Mouse (Mus musculus) urinary bladder, postnatal 36 days (tissue): ENCODE measurements at regions not wholly inside any gene's neighbourhood (a gene's known extent, or its start where the extent isn't known, plus 50 kb on each side); places are given as distances from the start of the nearest gene placed in this dataset.
A peak's percentile ranks its signal among the peaks of the same experiment; 100 is the strongest.

Experiments used
- DNase-seq, 2 experiments: peaks; one replicate each; pipeline ENCODE4 v3.0.0; 2022; ENCODE audit warnings: low spot score in 2 of 2, mixed read lengths in 1 of 2

DNA sequence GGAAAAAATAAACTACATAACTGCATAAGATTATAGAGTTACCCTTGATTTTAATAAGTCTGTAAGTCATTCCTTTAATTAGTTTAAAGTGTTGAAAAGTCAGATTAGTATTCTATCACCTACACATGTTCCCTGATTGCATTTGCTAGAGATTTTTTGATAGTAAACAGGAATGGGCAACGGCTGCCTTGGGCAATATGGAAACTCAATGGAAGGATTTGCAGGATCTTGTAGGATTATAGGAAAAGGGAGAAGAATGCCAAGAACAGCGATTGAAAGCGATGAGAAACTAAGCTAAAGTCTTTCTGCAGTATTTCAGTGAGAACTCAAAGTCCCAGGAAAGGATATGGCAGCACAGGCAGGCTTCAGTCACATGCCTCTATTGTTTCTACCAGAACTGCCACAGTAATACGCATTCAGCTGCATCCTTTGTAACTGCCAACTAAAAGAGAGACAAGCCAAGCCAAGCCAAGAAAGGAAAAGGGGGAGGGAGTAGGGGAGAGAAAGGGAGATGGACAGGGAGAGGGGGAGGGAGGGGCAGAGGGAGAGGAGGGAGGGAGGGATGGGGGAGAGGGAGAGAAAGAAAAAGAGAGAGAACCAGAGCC, 340.3 kb downstream of the Kif16b start:
- no peak for DNase-seq

DNA sequence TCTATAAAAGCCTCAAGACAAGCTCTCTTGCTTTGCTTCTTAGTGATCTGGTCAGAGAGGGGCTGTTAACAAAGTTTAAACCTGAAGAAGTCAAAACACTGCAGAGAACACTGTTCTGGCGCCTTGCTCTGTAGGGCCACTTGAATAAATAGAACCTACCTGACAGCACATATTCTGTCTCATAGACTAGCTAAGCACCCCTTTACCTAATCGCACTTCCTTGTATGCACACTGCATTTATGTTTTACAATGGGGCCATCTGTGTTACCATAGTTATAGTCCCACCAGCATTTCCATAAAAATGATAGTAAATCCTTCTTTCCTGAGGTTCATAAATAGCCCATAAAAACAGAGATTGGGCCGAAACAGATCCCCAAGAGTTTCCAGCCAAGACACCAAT, 340.9 kb downstream of the Kif16b start:
- no peak for DNase-seq

GRCm38 (mm10) chr2:142559946-142560345, 341.4 kb downstream of the Kif16b start:
- no peak for DNase-seq

DNA sequence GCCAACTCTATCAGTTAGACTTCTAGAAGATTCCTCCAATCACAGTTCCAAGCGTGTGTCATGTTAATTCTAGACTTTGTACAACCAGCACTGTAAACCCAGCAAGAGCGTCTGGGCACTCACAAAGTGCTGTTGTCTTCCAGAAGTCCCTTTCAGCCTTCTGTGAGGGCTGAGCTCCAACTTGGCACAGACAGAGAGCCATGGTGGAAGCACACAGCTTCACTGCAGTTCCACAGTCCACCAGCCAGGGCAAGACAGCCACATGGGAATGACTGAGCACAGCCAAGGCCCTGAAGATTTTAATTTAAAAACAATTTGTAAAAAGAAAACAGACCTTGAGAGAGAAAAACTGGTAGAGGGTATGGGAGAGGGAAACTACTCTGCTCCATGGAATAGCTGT, 346.5 kb downstream of the Kif16b start:
- DNase-seq = peak in 1 of 2 experiments; percentile 3

DNA sequence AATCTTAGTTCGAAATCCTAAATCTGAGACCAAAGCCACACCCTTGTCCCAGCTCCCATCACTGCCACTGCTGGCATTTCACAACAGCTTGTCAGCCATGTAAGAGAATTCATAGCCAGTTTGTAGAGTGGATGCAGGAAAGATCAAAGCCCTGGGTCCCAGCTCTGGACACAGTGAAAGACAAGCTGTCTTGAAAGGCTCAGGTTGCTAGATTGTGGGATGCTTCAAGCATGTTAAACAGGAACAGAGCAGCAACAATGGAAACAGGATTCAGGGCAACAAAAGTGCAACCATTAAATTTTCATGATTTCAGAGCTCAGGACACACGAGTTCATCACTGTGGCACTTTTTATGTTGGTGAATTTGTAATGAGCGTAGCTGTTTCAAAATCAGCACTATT, 349.6 kb downstream of the Kif16b start:
- no peak for DNase-seq

DNA sequence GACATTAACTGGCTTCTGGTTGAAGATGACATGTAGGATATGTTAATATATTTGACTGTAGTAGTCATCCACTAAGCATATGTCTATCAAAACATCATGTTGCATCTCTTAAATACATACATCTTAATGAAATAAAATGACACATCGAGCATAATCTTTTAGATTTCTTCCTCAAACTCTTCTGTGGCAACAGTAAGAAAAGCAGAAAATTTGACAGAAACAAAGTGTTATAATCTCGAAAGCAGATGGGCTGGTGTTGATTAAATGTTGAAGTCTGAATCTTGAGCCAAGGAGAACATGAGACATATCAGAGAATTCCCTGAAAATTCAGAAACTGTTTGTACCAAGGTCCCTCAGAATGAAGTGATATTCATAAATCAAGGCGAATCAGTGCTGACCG, 352.6 kb downstream of the Kif16b start:
- no peak for DNase-seq

DNA sequence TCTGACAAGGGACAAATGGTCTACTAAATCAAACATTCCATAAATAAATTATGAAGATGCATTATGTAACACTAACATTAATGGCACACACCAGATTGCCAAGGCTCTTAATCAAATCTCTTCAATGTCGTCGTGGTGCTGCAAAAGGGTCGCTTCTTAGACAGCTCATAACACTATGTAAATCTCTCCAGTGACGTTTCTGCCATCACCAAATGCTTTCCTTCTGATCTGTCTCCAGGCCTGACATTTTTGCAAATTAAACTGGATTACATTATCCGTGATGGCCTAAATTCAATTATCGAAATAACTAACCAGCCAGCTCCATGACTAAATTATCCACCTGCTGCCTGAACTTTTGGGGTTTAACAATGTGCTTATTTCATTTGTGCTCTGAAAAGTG, 356.4 kb downstream of the Kif16b start:
- no peak for DNase-seq

- no peak for DNase-seq
These were observed 361.4 kb downstream of the Kif16b start for GRCm38 (mm10) chr2:142539980-142540379.

- no peak for DNase-seq
These were observed 367.8 kb downstream of the Kif16b start for GRCm38 (mm10) chr2:142533555-142533954.

DNA sequence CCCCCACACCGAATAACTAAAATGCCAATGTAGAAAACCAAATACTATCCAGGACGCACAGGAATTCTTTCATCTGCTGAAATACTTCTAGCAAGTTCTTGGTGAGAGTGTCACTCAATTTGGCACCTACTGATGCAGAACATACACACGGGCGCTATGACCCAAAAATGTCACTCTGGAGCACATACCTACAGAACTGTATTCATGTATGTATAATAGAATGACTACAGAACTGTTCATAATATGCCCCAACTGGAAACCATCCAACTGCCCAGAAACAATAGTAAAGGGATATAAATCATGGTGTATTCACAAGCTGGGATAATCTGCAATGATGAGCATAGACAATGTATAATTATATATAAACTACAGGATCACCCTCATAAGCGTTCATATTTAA, 378.9 kb downstream of the Kif16b start:
- no peak for DNase-seq

- no peak for DNase-seq
These were observed 383.6 kb downstream of the Kif16b start for GRCm38 (mm10) chr2:142517731-142518130.

GRCm38 (mm10) chr2:142505216-142505615, 396.1 kb downstream of the Kif16b start:
- no peak for DNase-seq
